Mouse (Mus musculus) spleen, postnatal 10 days (tissue): Measurements from ENCODE around the gene 1700020L24Rik.

Experiments
- DNase-seq, 2 experiments: peaks; one replicate each; pipeline ENCODE4 v3.0.0; 2021 to 2022; ENCODE audit warnings: low spot score in 2 of 2

Gene 1700020L24Rik

GRCm38 (mm10) chr11:83472324-83473234, 35.1 kb downstream of the 1700020L24Rik start, which contains the start of gene Taf15:
TSS of gene Taf15 (plus strand) at chr11:83473086.
- DNase-seq, result peak; percentile 98 to 99

- peak in 1 of 2 experiments; percentile 48 for DNase-seq
Measured at GRCm38 (mm10) chr11:83473235-83474016, 35.9 kb downstream of the 1700020L24Rik start.
